Mouse (Mus musculus) testis, postnatal 10 days (tissue): ENCODE measurements at regions not wholly inside any gene's neighbourhood (a gene's known extent, or its start where the extent isn't known, plus 50 kb on each side); places are given as distances from the start of the nearest gene placed in this dataset.

Source experiments
- DNase-seq: peaks from one replicate; pipeline ENCODE4 v3.0.0; 2021; ENCODE audit warnings: low spot score

DNA sequence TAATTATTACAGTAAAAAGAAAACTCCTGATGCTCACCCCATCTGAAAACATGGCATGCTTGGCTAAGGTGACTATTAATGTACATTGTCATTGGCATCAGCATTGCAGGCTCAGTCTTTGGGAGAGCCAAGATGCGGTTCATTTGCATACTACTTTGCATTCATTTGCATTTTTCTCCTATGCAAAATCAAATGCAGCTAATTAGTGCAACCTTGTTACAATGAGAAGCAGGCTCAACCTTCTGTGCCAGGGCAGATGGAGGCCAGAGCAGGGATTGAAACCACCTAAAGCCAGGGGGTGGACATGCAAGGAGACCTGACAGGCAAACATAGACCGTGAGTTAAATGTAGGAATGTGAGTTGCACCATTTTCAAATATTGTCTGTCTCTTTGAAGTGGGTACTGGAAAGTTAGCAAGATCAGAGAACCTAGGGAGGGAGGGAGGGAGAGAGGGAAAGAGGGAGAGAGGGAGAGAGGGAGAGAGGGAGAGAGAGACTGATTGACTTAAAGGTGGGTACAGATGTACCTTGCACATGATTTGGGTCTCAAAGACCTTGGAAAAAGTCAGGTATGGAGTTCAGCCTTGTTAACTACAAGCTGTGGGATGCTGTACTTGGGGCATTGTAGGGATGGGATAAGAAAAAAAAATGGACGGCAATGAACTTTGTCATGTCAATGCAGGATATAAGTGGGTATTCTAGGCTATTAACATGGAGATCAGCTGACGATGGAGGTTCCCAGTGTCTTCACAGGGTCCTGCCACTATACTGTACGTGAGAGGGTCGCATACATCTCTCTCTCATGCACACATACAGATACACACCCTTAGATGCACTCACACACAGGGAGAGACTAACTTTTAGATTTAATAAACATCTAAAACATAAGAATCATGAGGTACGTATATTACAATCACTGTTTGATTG, 1362.1 kb upstream of the A1bg start:
- DNase-seq = no peak

DNA sequence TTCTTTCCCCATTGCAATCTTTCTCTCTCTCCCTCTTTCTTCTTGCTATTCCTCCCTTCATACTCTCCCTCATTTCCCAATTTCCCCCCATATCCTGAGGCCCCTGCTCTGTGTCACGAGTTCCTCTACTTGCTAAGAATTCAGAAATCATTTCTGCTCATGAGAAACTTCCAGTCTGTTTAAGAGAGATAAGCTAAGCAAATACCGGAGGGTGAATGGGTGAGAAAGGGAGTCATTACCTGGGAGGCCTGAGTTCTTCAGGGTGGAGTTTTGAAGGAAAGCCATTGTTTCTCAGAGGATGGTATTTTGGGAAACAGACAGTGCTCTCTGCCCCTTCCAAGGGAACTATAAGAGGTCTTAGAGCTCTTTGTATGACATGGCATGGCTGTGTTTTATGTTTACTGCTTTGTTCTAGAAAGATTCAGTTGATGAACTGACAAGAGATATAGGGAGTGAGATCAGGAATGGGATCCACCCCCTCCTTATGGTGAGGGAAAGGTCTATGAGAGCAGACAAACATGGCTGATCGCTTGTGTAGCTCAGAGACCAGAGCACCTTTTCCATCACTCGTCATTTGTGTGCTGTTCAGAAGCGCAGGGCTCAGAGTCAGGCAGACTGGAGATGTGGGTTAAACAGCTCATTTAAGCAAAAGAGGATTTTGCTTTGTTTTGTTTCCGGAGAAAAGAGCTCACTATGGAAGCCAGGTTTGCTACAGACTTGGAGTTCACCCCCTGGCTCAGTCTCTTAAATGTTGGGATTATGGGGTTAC, 1361.0 kb upstream of the A1bg start:
- no peak for DNase-seq

DNA sequence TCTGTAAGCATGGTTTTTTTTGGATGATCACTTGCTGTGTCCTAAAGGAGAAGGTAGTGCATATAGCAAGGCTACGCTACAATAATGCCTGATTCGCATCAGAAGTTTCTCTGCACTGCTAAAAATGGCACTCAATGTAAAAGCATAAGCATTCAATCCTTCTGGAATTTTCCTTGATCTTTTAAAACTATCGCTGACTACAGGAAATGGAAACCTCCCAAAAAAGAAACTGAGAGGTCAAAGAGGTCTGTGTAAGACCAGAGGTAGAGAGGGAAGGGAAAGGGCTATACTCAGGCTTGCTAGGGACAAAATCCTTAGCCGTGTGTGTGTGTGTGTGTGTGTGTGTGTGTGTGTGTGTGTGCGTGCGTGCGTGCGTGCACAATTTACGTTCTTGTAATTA, 1359.8 kb upstream of the A1bg start:
- DNase-seq = no peak

DNA sequence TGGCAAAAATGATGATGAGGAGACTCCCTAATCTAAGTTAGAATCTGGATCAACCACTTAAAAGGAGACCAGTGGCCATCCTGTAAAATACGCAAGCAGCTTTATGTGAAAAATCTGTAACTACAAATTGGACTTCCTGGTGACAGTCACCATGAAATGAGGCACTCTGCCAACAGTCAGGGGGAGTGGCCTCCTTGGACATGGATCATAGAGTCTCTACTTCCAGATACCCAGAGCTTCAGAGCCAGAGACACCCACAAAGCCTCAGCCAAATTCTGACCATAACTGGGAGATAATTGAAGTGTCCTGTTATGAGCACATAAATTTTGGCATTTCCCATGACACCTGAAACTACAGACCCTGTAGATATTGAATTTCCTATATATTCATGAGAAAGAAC, 1359.3 kb upstream of the A1bg start:
- DNase-seq = no peak

DNA sequence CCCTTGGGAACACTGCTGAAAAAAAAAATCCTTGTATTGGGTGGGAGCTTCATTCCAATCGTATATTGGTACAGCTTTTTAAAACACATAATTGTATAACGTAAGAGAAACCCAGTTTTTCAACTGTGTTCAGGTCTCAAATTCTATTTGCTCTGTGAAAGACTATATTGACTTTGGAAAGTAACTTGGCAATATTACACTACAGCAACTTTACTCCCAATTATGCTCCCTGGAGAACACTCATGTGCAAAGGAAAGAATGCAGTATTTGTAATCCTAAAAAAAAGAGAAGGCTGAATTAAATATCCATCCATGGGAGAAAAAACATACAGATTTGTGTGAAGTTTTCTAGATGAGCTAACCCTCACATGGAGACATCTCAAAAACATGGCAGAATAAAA, 1356.7 kb upstream of the A1bg start:
- DNase-seq = no peak

DNA sequence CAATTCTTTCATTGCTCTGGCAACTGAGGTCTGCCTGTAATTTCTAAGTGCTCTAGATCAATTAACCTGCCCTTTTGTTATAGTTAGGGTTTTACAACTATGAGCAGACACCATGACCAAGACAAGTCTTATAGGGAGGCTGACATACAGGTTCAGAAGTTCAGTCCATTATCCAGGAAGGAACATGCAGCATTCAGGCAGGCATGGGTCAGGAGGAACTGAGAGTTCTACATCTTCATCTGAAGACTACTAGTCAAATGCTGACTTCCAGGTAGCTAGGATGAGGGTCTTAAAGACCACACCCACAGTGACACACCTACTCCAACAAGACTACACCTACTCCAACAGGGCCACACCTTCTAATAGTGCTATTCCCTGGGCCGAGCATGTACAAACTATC, 1352.0 kb upstream of the A1bg start:
- no peak for DNase-seq

DNA sequence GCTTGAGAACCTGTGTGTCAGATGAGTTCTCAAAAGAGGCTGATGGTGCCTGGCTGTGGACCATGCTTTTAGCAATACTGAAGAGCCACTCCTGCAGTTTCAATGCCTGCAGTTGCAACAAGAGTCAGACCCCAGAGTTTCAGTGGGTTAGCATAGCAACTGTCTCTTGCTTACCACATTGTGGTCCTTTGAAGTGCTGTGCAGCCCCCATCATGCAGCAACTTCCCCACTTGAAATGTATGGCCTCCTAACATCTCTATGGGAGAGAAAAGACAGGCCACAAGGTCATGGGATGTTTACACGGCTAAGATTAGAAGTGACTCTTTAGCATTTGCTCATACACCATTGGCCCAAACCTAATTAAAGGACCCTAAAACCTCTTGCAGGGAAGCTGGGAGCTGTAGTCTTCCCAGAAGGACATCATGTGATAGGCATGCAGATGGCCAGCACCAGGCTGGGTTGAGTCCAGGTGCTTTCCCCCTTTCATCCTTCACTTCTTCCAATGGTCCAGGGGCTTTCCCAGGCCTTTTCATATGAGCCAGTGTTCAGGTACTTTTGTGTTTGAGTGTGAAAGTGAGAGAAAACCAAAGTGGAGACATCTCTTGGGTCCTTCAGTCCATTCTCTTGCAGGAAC, 1351.2 kb upstream of the A1bg start:
- DNase-seq = no peak

DNA sequence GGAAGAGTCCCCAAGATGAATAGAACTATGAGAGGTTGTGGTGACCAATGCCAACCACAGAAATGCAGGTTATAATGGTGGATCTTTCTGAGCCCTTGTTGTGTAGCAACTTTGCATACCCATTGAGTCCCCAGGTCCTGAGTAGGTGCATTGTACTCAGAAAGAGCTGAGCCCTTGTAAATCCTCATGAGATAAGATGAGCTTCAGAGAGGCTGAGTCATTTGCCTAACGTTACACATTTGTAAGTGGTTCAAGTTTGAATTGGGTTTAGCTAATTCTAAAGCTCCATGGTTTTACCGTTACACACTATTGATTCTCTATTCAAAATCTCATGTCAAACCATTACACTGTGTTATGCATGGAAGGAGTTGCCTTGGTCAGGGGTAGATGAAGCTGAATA, 1349.9 kb upstream of the A1bg start:
- no peak for DNase-seq

DNA sequence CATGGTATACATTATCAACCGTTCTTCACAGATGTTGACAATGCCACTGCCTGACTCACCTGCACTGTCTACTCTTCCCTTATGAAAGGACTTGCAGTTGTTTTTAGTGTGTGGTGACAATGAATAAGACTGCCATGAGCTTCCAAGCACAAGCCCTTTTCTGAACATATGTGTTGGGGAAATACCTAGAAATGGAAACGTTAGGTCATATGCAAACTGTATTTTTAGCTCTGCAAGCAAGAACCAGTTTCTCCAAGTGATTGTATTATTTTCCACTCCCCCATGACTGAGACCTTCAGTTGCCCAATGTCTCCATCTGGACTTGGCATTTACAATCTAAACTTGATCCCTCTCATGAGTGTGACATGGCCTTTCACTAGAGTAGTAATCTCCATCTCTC, 1348.6 kb upstream of the A1bg start:
- no peak for DNase-seq

DNA sequence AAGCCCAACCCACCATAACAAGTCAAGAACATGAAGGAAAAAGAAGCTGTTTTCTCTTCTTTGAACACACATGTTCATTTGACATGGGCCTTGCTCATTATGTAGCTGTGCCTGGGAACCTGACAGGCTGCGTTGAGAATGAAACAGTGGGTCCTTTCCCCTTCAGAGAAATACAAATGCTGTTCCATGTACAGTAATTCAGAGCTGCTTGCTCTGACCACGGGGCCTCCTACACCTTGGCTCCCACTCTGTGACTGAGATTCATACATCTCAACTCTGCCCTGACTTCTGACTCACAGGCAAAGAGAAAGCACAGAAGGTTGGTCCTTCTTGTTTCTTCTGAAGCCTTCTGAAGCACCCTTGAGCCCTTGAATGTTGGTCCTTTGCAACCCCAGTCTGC, 1345.4 kb upstream of the A1bg start:
- no peak for DNase-seq

DNA sequence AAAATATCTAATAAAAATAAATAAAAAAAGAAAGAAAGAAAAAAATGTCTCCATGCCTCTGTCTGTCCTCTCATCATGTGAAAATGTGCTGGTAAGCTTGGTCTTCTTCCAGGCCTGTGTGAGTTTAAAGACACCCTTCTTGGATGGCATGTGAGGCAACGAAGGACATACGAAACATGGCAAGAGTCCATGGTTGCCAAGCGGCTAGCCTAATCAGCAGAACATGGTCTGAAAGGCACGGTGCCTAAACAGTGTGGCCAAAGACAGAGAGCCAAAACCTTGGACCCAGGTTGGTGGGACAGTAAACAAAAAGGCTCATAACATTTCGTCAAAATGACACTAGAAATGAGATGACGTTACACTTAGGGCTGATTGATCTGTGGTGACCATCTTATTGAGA, 1344.7 kb upstream of the A1bg start:
- DNase-seq = no peak

DNA sequence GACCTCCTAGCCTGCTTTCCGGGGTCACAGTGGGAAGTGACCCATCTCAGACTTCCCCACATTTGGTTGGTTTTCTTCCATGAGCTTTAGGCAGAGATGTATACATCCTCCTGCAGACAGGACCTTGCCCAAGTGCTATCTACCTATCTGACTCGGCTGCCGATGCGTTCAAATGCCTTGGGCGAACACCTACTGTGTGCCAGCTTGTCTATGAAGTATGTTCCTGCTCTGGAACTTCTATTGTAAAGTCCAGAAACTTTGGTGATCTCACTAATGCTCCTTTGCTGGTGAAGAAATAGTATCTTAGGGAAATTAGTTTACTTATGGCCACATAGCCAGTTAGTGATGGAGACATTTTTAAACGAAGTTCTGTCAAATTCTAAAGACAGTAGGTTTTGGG, 1343.2 kb upstream of the A1bg start:
- DNase-seq = no peak

DNA sequence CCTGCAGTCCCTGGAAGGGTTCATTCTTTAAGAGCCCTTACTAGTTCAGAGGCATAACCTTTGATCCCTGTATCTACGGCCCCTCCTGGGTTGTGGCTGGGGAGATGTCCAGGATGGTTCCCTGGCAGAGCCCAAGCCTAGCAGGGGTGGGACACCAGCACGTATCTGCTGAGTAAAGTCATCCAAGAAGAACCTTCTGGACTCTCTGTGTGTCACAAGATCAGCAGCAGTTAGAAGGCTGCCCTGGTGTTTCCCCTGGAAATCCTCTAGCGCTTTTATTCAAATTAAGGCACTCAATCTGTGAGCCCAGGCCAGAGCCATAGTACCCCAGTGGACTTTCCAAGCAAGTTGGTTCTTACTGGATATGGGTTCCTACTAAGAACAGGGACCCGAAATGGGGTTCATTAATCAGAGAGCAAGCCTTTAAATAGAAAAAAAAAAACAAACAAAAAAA, 1342.7 kb upstream of the A1bg start:
- DNase-seq = no peak

DNA sequence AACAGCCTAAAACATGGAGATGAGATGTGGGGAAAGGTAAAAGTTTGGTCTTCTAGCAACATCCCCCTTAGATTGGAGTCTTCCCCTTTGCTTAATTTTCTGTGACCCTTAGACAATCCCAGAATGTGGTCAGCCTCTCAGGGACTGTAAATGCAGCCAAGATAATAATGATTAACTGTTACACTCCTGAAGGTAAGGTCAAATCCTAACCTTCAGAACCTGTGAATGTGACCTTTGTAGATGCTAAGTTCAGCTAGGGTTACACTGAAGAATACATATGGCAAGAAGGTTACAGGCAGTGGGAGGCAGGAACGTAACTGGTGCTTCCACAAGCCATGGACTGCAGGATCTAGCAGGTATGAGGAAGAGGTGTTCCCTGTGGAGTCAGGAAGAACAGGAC, 1342.2 kb upstream of the A1bg start:
- DNase-seq = no peak

DNA sequence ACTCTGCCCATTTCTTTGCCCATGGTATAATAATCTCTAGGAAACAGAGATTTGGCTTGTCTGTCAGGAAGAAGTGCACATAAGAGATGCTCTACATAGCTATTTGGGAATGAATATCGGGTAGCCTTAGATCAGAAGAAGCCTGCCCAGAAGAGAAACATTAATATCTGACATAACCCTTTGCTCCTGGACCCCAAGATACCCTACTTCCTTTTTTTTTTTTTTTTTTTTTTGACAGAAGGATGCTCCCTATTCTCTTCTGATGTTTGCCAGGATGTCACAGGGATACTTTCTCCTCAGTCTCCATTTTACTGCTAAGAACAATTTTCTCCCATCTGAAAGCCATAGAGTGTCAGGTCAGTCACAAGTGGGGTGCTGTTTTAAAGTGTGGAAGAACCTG, 1341.4 kb upstream of the A1bg start:
- DNase-seq = no peak

DNA sequence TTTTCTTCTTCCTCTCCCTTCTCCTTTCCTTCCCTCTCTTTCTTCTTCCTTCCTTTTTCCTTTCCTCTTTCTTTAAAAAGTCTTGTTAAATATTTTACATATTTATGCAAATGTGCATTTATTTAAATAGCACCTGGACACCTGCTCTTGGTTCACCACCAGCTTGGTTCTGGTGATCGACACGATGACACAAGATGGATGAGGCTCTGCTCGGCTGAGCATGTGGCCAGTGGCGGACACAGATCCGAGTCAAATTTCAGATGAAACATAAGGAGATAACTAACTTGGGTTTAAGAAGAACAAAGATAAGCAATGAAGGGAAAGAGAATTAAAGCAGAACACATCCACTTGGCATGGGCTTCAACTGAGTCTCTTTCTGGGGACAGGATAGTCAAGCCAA, 1339.7 kb upstream of the A1bg start:
- DNase-seq = no peak

DNA sequence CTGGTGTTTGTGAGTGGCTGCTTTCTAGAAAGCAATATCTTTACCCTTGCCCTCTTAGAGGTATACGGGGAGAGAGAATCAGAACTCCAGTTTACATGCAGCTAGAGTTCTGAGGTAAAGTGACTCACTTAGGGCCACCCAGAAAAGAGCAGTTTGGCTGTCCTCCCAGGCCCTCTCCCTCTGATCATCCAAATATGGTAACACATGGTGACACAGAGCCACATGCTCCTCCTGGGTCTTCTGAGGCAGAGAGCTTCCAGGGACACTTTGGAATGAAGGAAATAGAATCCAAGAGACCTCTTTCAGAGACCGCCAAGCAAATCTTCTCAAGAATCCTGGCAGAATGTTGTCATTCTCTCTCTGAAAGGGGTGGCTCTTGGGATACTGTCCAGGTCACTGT, 1338.7 kb upstream of the A1bg start:
- DNase-seq = no peak

DNA sequence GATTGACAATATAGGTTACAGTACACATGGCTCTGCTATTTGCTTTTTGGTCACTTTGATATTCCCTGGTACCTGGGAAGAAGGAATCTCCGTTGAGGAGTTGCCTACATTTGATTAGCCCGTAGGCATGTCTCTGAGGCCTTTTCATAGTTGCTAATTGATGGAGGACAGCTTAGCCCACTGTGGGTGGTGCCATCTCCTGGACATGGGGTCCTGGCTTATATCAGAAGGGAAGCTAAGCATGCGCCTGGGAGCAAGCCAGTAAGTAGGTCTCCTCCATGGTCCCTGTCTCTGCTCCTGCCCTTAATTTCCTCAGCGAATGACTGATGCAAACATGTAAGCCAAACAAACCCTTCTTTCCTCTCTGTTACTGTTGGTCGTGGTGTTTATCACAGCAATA, 1335.8 kb upstream of the A1bg start:
- no peak for DNase-seq

DNA sequence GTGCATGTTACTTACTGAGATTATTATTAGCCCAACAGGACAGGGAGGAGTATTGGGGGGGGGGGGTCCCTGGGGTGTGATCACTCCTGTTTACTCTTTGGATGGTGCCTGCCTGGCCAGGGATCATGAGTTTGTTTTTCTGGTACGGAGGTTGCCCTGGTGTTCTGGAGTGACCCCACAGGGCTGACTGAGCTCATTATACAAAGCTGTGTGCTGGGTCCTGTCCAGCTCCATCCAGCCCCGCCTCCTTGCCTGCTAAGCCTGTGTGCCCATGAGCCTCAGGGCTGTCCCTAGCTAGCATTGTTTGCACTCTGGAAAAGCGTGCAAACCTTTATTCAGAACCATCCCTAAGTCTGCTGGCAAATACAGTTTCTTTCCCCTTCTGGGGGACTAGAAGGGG, 1335.1 kb upstream of the A1bg start:
- DNase-seq = peak; percentile 57

DNA sequence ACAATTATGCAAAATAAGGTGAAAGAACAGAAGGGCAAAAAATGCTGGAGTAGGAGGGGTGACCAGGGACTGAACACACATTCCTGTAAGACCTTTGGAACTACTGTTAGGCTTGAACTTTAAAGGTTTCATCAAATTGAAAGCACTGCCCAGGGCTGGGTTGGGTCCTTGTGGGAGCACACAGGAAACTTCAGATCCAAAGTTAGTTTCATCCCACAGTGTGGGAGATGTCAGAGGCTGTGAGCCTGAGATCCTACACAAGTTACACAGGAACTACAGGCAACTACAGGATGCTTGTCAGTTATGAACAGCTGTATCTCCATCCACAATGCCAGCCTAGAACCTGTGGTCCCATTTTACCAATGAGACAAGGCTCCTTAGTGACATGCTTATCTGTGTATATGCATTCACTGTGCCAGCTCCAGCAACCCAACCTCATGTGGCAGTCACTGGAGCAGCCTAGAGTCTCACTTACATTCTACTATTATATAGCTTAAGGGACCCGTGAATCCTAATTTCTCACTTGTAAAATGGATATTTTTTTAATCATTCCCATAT, 1334.4 kb upstream of the A1bg start:
- no peak for DNase-seq

DNA sequence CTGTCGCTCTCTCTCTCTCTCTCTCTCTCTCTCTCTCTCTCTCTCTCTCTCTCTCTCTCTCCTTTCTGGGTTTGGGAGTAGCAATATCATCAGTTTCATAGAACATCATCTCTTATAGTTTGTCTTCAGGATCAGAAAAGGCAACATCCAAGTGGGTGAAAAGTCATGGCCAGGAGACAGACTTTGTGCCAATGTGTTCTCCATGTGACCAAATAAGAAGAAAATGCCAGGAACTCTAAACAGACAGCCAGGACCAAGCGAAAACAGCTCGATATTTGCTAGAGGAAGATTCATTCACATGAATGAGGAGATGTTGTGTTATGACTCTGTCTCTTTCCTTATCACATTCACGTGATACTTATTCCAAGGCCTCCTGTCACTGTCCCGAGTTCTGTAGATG, 1332.8 kb upstream of the A1bg start:
- no peak for DNase-seq

DNA sequence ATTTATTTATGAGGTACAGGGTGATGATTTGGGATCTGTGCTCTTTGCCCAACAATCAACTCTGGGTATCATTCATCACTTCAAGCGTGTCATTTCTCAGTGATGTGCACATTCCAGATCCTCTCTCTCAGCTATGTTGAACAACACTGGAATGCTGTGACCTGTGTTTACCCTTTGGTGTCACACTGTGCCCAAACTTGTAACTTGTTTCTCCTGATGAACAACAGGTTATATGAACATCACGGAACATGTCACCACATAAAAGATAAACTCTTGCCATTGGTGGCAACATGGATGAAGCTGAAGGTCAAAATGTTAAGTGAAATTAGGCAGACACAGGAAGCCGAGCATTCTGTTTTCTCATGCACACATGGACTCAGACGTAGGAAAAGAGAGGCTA, 1330.9 kb upstream of the A1bg start:
- DNase-seq = no peak
